Mouse (Mus musculus) forebrain, embryonic 10.5 days (tissue): ENCODE measurements at regions not wholly inside any gene's neighbourhood (a gene's known extent, or its start where the extent isn't known, plus 50 kb on each side); places are given as distances from the start of the nearest gene placed in this dataset.

Experiments
- DNase-seq: peaks from one replicate; pipeline ENCODE4 v3.0.0-alpha.2; 2017; ENCODE audit warnings: low spot score; ENCODE audit errors: extremely low spot score
- H3K27ac ChIP-seq: fragments of 300-500 bp; sonication (generic); 2 replicates; pipeline ENCODE4 v1.5.1; 2016; ENCODE audit warnings: mild to moderate bottlenecking
- H3K27me3 ChIP-seq: fragments of 300-500 bp; sonication (generic); 2 replicates; pipeline ENCODE4 v1.6.1; 2016; ENCODE audit warnings: mild to moderate bottlenecking; ENCODE audit not compliant: poor library complexity, severe bottlenecking
- H3K36me3 ChIP-seq: fragments of 300-500 bp; sonication (generic); replicated peaks from 2 replicates; pipeline ENCODE4 v1.6.1; 2016; ENCODE audit warnings: mild to moderate bottlenecking, moderate library complexity
- H3K4me1 ChIP-seq: fragments of 300-500 bp; sonication (generic); 2 replicates; pipeline ENCODE4 v1.6.1; 2016
- H3K4me3 ChIP-seq: fragments of 300-500 bp; sonication (generic); 2 replicates; pipeline ENCODE4 v1.5.1; 2016; ENCODE audit warnings: mild to moderate bottlenecking, moderate library complexity
- H3K9me3 ChIP-seq: fragments of 300-500 bp; sonication (generic); 2 replicates; pipeline ENCODE4 v1.6.1; 2016; ENCODE audit warnings: mild to moderate bottlenecking, moderate library complexity
- WGBS: fragments of 180-500 bp; shearing (Covaris S2); methylation state at CpG from one replicate; pipeline ENCODE4 v1.1.7; 2016; 5-methylcytosine and 5-hydroxymethylcytosine counted together

DNA sequence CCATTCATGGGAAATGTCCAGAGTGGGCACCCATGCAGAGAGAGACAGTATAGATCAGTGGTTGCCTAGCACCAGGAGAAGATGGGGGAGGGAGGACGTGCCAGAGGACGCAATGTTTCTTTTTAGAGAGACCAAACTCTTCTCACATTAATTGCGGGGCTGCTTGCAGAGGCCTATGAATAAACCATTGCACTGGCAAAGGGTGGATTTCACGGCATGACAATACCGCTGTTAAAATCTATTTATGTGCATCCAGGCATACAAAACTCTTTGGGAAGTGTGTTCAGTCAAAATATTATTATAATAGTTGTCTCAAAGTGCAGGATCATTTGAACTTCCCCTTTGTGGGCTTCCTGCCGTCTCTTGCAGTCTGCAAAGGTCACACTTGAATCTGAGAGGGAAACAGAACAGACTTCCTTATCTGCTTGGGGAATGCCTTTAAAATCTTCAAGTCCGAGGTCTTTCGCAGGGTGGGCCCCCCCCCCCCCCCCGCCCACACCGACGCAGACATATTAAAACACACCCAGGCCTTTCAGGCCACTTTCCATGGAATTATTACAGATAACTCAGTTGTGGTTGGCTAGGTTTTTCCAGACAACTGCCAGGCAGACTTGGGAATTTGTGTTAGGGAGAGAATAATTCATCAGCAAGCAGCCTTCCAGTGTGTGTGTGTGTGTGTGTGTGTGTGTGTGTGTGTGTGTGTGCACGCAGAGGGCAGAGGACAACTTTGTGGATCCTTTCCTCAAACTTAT lies 78.3 kb upstream of the Slc45a1 start:
- Histone ChIP-seq H3K4me1 (peaks cover 34% of the 10 kb centered on the region), H3K4me3 (peak overlapping the region; percentile 16), H3K27ac (peak overlapping the region; percentile 75), H3K27me3 (peaks cover 52% of the 10 kb centered on the region), H3K9me3 (peaks cover 5% of the 10 kb centered on the region), H3K36me3 (no peaks in the 10 kb centered on the region)
- peak; percentile 58 for DNase-seq
- 23% methylated on average over 12 of the region's 12 CpGs for WGBS

GRCm38 (mm10) chr4:150726539-150726938 lies 74.6 kb upstream of the Slc45a1 start:
- peaks cover 38% of the 10 kb centered on the region for H3K27me3 ChIP-seq
- peaks cover 41% of the 10 kb centered on the region for H3K4me1 ChIP-seq
- peaks cover 5% of the 10 kb centered on the region for H3K9me3 ChIP-seq
- H3K4me3 ChIP-seq, result no peak overlapping the region
- no peaks in the 10 kb centered on the region for H3K36me3 ChIP-seq
- DNase-seq, result no peak
- H3K27ac ChIP-seq, result no peak overlapping the region
- WGBS, result 59% methylated on average over 4 of the region's 4 CpGs

GRCm38 (mm10) chr4:150726136-150726480 lies 74.1 kb upstream of the Slc45a1 start:
- peaks cover 37% of the 10 kb centered on the region for H3K4me1 ChIP-seq
- peaks cover 34% of the 10 kb centered on the region for H3K27me3 ChIP-seq
- no peak for DNase-seq
- WGBS, result 95% methylated on average over 3 of the region's 3 CpGs
- no peak overlapping the region for H3K4me3 ChIP-seq
- H3K36me3 ChIP-seq, result no peaks in the 10 kb centered on the region
- peaks cover 5% of the 10 kb centered on the region for H3K9me3 ChIP-seq
- no peak overlapping the region for H3K27ac ChIP-seq

GRCm38 (mm10) chr4:150725443-150726135 lies 73.6 kb upstream of the Slc45a1 start:
- H3K4me3 ChIP-seq, result no peak overlapping the region
- H3K27me3 ChIP-seq, result peaks cover 33% of the 10 kb centered on the region
- H3K36me3 ChIP-seq, result no peaks in the 10 kb centered on the region
- no peak for DNase-seq
- peaks cover 5% of the 10 kb centered on the region for H3K9me3 ChIP-seq
- 0 out of 2 replicates have a peak overlapping the region, but pooled peaks have one; percentile 5 for H3K27ac ChIP-seq
- 90% methylated on average over 17 of the region's 17 CpGs for WGBS
- H3K4me1 ChIP-seq, result peaks cover 31% of the 10 kb centered on the region

DNA sequence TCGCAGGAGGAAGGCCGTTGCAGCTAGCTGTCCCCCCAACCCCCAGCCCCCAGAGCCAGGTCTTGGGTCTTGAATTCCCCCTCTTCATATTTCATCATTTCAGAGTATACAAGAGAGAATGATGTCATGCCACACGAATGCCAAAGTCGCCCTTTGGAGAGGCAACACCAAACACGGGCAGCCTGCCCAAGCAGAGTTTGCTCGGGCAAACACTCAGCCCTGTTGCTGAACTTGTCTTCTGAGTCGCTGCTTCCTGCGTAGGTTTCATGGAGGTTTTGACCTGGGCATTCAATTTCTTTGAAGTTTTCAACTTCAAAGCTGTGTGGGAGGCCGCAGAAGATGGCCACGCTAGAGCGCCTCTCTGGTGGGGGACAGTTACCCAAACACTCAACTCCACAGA lies 72.8 kb upstream of the Slc45a1 start:
- no peak overlapping the region for H3K4me3 ChIP-seq
- WGBS, result 90% methylated on average over 11 of the region's 11 CpGs
- H3K4me1 ChIP-seq, result peaks cover 30% of the 10 kb centered on the region
- H3K9me3 ChIP-seq, result peaks cover 5% of the 10 kb centered on the region
- DNase-seq, result no peak
- peaks cover 33% of the 10 kb centered on the region for H3K27me3 ChIP-seq
- no peaks in the 10 kb centered on the region for H3K36me3 ChIP-seq
- 0 out of 2 replicates have a peak overlapping the region, but pooled peaks have one; percentile 5 for H3K27ac ChIP-seq

- Histone ChIP-seq H3K27me3 (peaks cover 13% of the 10 kb centered on the region), H3K36me3 (no peaks in the 10 kb centered on the region), H3K9me3 (peaks cover 2% of the 10 kb centered on the region), H3K27ac (no peak overlapping the region), H3K4me1 (peaks cover 40% of the 10 kb centered on the region), H3K4me3 (no peak overlapping the region; the same call in 1 of the 2 replicates)
- no peak for DNase-seq
- WGBS, result 48% methylated on average over 12 of the region's 12 CpGs
These were observed 69.8 kb upstream of the Slc45a1 start for GRCm38 (mm10) chr4:150721619-150722283.

- Histone ChIP-seq H3K4me3 (no peak overlapping the region), H3K27ac (peak overlapping the region; percentile 35; the same call in 1 of the 2 replicates), H3K36me3 (no peaks in the 10 kb centered on the region), H3K27me3 (no peaks in the 10 kb centered on the region; the same call in 1 of the 2 replicates), H3K9me3 (no peaks in the 10 kb centered on the region), H3K4me1 (peaks cover 35% of the 10 kb centered on the region)
- no peak for DNase-seq
- WGBS, result 79% methylated on average over 7 of the region's 7 CpGs
These were observed 65.9 kb upstream of the Slc45a1 start for GRCm38 (mm10) chr4:150717866-150718265.

DNA sequence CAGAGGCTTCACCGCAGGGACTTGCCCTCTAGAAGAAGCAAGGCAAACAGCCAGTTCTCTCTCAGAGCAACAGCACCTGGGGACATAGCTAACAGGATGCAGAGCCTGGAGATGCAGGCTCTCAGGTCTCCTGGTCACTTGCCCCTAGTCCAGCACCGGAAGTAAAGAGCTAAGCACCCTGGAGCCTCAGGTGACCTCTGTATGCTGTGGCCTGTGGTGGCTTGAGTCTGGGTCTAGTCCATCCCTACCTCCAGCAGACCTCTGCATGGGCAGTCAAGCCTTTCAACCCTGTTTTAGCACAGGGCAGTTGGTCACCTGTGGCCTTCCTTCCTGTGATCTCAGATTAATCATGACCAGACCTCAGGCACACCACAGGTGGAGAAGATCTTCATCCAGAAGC lies 63.1 kb upstream of the Slc45a1 start:
- Histone ChIP-seq H3K9me3 (no peaks in the 10 kb centered on the region), H3K27ac (no peak overlapping the region), H3K4me3 (no peak overlapping the region), H3K4me1 (peaks cover 27% of the 10 kb centered on the region), H3K36me3 (no peaks in the 10 kb centered on the region), H3K27me3 (no peaks in the 10 kb centered on the region)
- WGBS, result 86% methylated on average over 2 of the region's 2 CpGs
- DNase-seq, result no peak

DNA sequence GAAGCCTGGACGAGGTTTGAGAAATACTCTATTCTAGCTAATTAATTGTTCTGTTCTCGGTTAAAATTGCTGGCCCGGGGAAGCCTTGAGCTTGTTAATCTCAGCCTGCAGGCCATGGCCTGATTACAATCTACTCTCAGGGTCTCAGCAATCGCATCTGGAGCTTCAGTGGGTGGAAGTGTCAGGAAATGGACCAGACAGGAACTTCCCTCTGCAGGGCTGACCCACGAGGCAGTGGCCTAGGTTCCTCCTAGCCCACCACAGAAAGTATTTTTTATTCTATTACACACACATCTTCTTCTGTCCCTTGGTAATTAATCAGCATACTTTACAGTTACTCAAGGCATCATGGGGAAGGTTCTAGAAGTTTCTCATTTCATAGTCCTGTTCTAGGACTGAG lies 61.3 kb upstream of the Slc45a1 start:
- WGBS, result 67% methylated on average over 5 of the region's 5 CpGs

DNA sequence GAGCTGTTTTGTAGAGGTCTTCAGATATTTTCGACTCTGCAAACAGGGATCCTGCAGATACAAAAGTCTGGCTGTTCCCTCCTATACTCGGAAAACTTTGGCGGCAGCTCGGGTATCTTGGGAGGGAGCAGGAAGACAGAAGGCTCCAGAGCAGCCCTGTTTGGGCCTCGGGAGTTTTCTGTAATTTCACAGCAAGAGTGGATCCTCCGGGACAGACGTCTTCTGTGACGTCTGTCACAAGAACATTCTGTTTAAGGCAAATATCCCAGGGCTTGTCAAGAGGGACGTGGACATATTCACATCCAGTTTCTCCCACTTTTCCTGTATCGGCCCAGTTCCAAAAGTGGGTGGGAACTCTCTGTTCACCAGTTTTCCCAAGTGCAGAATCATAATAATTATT lies 60.9 kb upstream of the Slc45a1 start:
- DNase-seq, result no peak
- H3K4me1 ChIP-seq, result peaks cover 34% of the 10 kb centered on the region
- WGBS, result 86% methylated on average over 10 of the region's 10 CpGs
- H3K27ac ChIP-seq, result no peak overlapping the region
- no peaks in the 10 kb centered on the region for H3K9me3 ChIP-seq
- peaks cover 10% of the 10 kb centered on the region; the same call in 1 of the 2 replicates for H3K27me3 ChIP-seq
- no peak overlapping the region for H3K4me3 ChIP-seq
- H3K36me3 ChIP-seq, result no peaks in the 10 kb centered on the region

More for the DNA sequence above, 61.3 kb upstream of the Slc45a1 start:
- DNase-seq, result no peak
- Histone ChIP-seq H3K27me3 (peaks cover 6% of the 10 kb centered on the region; the same call in 1 of the 2 replicates), H3K4me3 (no peak overlapping the region), H3K36me3 (no peaks in the 10 kb centered on the region), H3K27ac (0 out of 2 replicates have a peak overlapping the region, but pooled peaks have one; percentile 4), H3K9me3 (no peaks in the 10 kb centered on the region), H3K4me1 (peaks cover 35% of the 10 kb centered on the region)

DNA sequence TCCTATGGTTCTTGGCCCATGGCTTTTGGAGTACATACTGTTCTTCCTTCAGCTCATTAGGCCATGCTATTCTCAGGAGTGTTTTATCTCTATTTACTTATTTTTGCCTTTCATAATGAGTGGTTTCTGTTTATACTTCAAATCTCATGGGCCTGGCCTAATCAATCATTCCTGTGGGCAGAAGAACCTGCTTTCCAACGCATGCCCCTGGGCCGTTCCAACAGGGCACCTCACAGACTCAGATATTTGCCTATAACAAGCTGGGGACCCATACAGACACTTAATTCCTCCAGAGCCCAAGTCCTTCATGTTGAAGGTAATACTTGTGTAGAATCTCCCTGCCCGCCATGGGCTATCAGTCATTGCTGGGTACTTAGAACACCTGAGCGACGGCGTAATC lies 59.7 kb upstream of the Slc45a1 start:
- no peak for DNase-seq
- Histone ChIP-seq H3K9me3 (no peaks in the 10 kb centered on the region), H3K27ac (no peak overlapping the region), H3K4me3 (no peak overlapping the region), H3K27me3 (peaks cover 16% of the 10 kb centered on the region; the same call in 1 of the 2 replicates), H3K36me3 (no peaks in the 10 kb centered on the region), H3K4me1 (peaks cover 34% of the 10 kb centered on the region)
- WGBS, result 87% methylated on average over 6 of the region's 6 CpGs

DNA sequence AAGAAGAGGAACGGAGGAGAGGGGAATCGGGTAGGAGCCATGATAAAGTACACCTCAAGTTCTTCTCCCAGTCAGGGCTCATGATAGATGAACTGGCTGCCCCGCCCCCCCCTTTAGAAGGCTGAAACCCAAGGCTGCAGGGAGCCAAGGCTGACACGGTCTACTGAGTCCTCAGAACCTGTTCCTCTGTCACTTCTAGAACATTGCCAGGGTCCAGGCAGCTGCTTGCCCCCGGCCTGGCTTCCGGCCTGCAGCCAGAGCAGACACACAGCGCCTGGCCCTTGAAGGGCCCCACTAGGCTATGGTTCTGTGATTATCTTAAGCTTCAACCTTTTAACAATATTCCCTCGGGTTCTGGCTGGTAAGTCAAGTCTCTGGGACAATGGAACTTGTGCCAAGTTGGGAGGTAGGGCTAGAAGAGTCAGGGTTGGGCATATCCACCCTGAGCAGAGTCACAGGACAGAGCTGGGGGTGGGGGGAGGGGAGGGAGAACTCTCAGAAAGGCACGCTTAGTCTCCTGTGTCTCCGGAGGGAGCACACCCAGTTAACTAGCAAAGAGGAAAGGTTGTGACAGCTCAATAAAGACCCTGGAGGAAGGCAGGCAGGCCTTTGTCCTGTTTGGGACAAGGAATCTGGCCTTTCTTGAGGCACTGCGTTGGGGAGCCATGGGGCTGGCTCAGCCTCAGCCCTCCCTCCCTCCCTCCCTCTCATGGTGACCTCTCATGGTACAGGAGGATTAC lies 57.6 kb upstream of the Slc45a1 start:
- 42% methylated on average over 11 of the region's 11 CpGs for WGBS
- H3K4me1 ChIP-seq, result peaks cover 34% of the 10 kb centered on the region
- H3K27ac ChIP-seq, result peak overlapping the region; percentile 75
- no peaks in the 10 kb centered on the region for H3K36me3 ChIP-seq
- peak; percentile 30 for DNase-seq
- H3K9me3 ChIP-seq, result no peaks in the 10 kb centered on the region
- no peak overlapping the region for H3K4me3 ChIP-seq
- peaks cover 24% of the 10 kb centered on the region; the same call in 1 of the 2 replicates for H3K27me3 ChIP-seq
